ENCODE assay signal across 15 mouse cellular contexts in the genomic region with DNA sequence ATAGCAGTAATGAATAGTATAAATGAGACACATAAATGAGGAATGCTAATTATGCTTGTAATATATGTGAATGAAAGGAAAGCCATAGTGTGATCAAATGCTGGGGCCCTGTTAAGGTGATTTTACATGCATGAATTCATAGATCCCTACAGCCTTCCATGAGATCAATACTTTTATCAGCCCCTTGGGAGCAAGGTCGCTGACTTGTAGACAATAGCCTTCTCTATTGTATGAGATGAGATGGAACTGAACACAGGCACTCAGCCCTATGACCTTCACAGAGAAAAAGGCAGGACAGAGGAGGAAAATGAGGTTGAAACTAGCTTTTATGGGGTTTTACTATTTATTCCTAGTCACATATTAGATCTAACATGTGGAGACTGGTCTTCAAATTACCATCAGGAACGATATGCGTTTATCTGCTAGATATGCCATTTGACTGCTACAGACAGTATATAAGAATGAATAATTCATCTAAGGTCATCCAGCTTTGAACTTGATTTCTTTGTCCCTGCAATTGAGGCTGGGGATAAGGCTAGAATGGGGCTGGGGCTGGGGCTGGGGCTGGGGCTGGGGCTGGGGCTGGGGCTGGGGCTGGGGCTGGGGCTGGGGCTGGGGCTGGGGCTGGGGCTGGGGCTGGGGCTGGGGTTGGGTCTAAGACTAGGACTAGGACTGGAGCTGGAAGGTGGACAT.
"Had no signal": no experiment of that assay in that cellular context is flagged by ENCODE, and none has a peak within 500 bp of the region (broad histone marks: within the 10 kb centered on the region; RNA-seq: fewer than 3 reads in every experiment).

No protein-coding gene starts in this region.

- H3K4me3 ChIP-seq: left cerebral cortex, adult 2 months; limb, embryonic 10.5 days; liver, embryonic 15.5 days; myocyte; neural tube, embryonic 13.5 days had no signal

- DNase-seq: kidney, adult 8-10 months; kidney, postnatal 25 days; lung, adult 2 months; lung, postnatal 36 days; right cerebral cortex, adult 18-20 months; thymus, postnatal 4 days had no signal

- H3K4me1 ChIP-seq: limb, embryonic 10.5 days; liver, embryonic 15.5 days had no signal

- H3K36me3 ChIP-seq: limb, embryonic 10.5 days; liver, embryonic 15.5 days; neural tube, embryonic 13.5 days had no signal

- H3K9ac ChIP-seq: liver, embryonic 15.5 days; neural tube, embryonic 13.5 days had no signal

- ATAC-seq: intestine, postnatal 0 days; lung, postnatal 0 days had no signal

- H3K27me3 ChIP-seq: liver, embryonic 15.5 days; neural tube, embryonic 13.5 days had no signal

- H3K9me3 ChIP-seq: limb, embryonic 10.5 days; liver, embryonic 15.5 days; neural tube, embryonic 13.5 days had no signal

- H3K27ac ChIP-seq: left cerebral cortex, adult 2 months; limb, embryonic 10.5 days; liver, embryonic 15.5 days; stomach, postnatal 0 days had no signal

- H3K4me2 ChIP-seq: liver, embryonic 11.5 days; liver, embryonic 15.5 days; neural tube, embryonic 13.5 days had no signal
